Mouse (Mus musculus): ENCODE data around the gene Rnase10. TPM values are rescaled to one million over a fixed set of nuclear protein-coding genes. Genes with fewer than 3 reads are reported as not detected.
A peak's percentile ranks its signal among the peaks of the same experiment; 100 is the strongest.
"Not testable (repeated sequence)": the region's sequence is repeated elsewhere in the genome, so short reads cannot be mapped to it uniquely, and the experiment has no call there.

Gene Rnase10
- not detected for polyA plus RNA-seq (2017; shearing (Covaris generic))

- no peak for ATAC-seq
These were observed at the start of gene Rnase10 for GRCm38 (mm10) chr14:51007152-51007801. Gene Rnase10, plus strand, starts transcription at chr14:51007751.

GRCm38 (mm10) chr14:50958289-50958995, 49.1 kb upstream of the Rnase10 start:
- ATAC-seq: not testable (repeated sequence)

DNA sequence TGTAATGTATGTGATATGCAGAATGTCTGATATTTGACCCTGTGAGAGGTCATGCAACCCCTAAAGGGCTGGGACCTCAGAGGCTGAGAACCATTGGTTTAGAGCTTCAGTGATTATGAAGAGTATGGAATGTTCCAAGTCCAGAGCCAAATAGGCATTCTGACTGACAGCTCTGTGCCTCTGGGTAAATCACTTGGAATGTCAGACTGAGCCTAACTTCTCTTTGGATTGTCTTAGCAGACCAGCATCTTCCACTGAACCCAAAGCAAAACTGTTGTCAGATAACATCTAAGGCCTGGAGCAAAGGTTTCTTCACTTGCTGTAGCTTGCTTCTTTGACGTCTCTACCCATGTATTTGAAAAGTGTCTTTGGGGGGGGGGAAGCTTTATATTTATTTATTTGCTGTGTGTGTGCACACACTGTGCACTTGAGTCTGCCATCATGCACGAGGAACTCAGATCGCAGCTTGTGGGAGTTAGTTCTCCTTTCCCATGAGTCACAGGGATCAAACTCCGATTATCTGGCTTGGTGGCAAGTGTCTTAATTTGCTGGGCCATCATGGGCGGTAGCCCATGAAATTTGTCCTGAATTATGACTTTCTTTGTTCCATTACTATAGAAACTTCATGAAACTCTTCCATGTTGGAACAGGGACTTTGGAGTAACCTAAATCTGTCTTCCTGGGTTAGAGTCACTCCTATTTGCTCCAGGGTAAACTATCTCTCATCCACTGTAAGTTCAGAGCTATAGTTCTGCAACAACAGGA, 39.2 kb upstream of the Rnase10 start:
- ATAC-seq: no peak

DNA sequence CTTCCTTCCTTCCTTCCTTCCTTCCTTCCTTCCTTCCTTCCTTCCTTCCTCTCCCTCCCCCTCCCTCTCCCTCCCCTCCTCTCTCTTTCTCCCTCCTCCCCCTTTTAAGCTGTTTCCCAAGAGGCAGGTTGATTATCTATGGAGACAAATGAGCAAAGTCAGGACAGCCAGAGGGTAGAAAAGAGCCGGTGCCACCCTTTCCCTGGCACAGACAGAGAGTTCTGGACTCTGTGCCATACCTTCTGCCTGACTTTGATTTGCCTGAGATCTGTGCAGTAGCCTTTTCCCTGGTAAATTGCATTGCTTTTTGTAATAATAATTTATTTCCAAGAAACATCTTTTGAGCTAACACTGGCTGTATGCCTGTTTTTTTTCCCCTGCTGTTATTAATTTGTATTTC, 38.5 kb upstream of the Rnase10 start:
- ATAC-seq: no peak

DNA sequence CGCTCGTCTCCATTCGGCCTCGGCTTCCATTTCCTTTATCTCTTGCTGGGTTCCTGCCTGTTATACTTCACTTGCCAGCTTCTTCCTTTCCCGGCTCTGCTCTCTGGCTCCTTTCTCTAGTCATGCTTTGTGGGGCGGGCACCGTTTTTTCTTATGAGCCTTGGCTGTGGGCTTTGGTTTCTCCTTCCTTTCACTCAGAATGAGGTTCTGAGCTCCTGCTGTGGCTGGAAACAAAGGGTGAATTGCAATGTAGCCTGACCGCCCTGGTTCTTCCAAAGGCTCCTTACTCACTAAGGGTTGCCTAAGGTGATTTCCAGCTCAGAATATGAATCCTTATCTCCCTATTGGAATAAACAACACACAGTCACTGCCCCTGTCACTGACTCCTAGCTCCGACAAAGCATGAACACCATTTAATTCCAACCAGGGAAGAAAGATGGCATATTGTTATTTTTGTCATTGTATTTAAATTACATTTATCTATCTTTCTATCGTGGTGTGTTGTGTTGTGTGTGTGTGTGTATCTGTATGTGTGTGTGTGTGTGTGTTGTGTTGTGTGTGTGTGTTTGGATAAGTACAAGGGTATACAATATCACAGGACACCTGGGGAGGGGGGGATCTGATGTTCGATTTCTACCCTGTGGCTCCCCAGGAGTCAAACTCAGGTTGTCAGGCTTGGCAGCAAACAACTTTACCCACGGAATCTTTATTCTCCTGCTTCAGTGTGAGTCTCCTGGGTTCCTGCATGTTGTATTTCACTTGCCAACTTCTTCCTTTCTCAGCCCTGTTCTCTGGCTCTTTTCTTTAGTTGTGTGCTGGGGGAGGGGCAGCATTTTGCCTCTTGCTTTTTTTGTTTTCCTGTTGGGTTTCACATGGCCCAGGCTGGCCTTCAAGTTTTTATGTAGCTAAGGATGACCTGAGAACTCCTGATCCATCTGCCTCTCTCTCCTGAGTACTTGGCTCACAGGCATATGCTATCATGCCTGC, 37.7 kb upstream of the Rnase10 start:
- no peak for ATAC-seq

- no peak for ATAC-seq
These were observed 36.7 kb upstream of the Rnase10 start for GRCm38 (mm10) chr14:50970822-50971221.

DNA sequence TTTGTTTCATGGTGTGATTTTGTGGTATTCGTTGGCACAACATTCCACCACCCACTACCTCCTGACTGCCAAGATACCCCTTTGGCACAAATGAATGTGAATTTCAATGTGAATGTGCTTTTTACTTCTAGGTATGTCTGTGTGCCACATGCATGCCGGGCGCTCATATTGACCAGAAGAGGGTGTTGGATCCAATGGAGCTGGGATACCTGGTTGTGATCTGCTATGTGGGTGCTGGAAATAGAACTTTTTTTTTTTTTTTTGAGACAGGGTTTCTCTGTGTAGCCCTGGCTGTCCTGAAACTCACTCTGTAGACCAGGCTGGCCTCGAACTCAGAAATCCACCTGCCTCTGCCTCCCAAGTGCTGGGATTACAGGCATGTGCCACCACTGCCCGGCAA, 34.5 kb upstream of the Rnase10 start:
- not testable (repeated sequence) for ATAC-seq

DNA sequence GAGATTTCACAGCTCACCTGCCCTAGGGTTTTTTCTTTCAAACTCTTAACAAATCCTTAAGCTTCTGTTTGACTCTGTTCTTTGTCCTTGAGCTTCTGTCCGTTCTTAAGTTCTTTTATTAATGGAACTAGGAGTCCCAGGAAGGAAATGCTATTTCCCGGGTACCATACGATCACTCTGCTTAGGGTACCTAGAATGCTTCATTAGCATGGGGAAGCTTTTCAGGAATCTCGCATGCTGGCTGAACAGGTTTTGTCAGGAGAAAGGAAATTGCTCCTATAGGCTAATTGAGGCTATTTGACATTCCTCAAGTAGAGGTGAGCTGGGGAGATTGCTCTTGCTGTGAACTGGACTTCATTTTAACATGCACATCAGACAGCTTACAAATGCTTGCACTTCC, 33.9 kb upstream of the Rnase10 start:
- ATAC-seq: no peak

DNA sequence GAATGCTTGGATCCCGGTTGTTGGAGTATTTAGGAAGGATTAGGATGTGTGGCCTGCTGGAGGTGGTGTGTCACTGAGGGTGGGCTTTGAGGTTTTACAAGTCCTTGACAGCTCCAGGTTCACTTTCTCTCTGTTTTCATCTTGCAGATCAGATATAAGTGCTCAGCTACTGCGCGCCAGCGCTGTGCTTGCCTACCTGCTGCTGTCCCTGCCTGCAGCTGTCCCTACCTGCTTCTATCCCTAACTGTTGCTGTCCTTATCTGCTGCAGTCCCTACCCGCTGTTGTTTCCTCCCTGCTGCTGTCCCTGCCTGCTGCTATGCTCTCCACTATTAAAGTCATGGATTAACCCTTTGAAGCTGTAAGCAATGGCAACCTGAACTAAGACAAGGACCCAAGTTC, 32.5 kb upstream of the Rnase10 start:
- no peak for ATAC-seq

- ATAC-seq: no peak
These were observed 30.9 kb upstream of the Rnase10 start for GRCm38 (mm10) chr14:50976674-50977073.

GRCm38 (mm10) chr14:50978451-50978850, 29.1 kb upstream of the Rnase10 start:
- ATAC-seq: not testable (repeated sequence)

GRCm38 (mm10) chr14:50979631-50980030, 27.9 kb upstream of the Rnase10 start:
- no peak for ATAC-seq

DNA sequence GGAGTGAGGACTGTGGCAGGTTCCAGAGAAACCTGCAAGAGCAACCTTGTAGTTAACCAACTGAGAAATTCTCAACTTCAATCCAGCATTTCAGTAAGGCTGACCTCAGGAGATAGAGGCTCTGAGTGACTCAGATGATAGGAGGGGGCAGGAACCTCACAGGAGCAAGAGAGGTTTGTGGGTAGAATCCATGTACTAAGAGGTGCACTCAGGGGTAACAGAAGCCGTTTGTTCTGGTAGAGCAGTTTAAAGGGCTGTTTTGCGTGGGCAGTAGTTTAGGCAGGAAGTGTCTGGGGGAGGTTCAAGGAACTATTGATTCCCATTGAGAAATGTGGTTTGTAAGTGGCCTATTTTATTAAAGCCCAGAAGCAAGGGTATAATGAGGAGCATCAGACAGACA, 26.3 kb upstream of the Rnase10 start:
- ATAC-seq: peak; percentile 78

DNA sequence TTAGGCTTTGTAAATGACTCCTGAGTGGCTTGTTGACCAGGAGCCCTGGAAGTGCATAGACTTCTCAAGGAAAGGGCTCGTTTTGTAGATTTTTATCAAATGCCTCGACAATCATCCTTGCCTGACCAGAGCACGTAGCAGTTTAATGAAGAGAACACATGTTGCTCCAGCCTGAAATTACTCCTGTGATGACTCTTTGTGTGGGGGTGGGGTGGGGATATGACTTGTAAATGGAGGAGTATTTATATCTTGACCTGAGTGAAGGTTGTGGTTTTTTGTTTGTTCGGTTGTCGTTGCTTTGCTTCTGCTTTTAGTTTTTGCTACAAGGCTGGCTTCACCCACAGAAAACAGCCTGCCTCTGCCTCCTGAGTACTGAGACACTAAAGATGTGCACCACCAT, 25.7 kb upstream of the Rnase10 start:
- ATAC-seq: no peak

DNA sequence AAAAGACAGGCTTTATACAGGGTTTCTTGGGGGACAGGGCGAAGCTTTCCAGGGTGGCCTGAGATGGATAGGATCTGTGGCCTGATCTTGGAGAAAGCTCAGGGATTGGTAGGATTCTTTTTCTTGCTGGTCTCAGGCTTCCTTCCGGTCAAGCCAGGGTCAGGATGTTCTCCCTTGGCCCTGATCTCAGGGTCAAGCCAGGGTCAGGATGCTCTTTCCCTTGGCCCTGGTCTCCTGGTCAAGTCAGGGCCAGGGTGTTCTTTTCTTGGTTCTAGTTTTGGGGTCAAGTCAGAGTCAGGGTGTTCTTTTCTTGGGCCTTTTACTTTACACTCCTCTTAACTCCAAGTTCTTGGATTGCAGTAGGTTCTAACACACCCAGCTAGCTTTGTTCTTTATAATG, 19.9 kb upstream of the Rnase10 start:
- no peak for ATAC-seq

- peak; percentile 97 for ATAC-seq
These were observed 16.5 kb upstream of the Rnase10 start for GRCm38 (mm10) chr14:50991037-50991436.

DNA sequence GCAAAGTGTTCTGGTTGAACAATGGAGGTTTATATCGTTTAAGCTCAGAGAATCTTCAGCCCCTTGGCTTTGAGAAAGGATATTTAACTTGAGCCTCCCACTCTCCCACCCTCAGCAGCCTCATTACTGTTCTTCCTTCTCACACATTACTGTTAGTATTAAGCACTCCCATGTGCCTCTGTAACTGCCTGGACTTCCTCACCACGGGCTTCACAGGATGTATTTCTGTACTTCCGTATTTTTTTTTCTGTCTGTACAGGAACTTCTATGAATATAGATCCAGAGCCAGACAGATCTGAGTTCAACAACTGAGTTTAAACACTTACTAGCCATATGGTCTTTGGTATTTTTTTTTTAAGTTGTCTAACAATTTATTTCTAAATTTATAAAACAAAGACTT, 10.5 kb upstream of the Rnase10 start:
- peak; percentile 19 for ATAC-seq

GRCm38 (mm10) chr14:50997999-50998666, 9.4 kb upstream of the Rnase10 start:
- ATAC-seq: peak; percentile 81

GRCm38 (mm10) chr14:51007914-51008713, 563 bp downstream of the Rnase10 start:
- ATAC-seq: no peak

DNA sequence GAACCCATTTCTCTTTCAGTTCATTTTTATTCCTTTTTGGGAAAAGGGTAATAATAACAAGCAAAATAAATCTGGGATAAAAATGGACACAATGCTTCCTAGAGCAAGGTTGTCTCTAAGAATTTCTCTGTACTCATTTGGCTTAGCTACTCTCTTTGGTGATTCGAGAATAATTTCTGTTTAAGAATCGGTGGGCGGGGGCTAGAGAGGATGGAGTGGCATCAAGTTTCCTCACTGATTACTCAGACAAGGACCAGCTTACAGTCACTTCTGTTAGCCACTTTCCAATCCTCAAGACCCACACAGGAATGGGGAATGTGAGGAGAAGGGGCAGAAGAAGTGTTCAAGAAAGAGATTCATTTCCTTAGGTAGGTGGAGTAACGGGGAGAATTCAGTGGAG, 1.2 kb downstream of the Rnase10 start:
- ATAC-seq: no peak

DNA sequence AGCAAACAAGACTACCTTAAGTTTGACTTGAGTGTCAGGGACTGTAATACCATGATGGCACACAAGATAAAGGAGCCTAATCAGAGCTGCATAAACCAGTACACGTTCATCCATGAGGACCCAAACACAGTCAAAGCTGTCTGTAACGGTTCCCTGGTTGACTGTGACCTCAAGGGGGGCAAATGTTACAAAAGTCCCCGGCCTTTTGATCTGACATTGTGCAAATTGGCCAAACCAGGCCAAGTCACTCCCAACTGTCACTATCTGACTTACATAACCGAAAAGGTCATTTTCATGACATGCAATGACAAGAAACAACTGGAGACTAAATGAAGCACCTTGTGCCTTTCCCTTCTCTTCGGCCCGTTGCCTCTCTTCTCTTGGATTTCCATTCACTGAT, 2.0 kb downstream of the Rnase10 start:
- ATAC-seq: no peak
